Mouse (Mus musculus) kidney, adult 10 weeks (tissue): Measurements from ENCODE around the gene Klk9. TPM values are rescaled to one million over a fixed set of nuclear protein-coding genes. Genes with fewer than 3 reads are reported as not detected.

ENCODE experiments used
- polyA plus RNA-seq: library from polyadenylated mRNA; stranded (reverse); fragments of 350-450 nt; fragmentation: Illumina TruSeq; extraction: RNeasy Lipid Tissue Mini Kit (QIAGEN cat#74804); gene quantifications from one replicate; pipeline ENCODE4 v1.2.3, GENCODE M21; 2014; ENCODE audit warnings: low read depth, low replicate concordance

Klk9 gene
- not detected for polyA plus RNA-seq

DNA sequence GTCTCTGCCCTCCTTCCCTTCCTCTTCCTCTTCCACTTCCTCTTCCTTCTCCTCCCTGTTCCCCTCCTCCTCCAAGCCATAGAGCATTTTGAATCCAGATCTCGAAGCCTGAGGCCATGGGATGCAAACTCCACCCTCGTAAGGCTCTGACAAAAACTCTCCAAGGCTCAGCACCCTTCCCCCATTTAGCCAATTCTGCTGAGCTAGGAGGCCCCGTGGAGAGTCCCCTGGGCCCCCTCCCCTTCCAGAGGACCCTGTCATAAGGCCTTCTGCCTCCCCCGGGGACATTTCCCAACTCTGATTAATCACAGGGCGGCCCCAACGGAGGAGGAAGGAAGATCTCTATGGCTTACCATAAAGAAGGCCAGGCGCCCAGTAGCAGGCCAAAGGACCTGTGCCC is at the start of gene Klk9:
TSS of gene Klk9 (plus strand) at position 301 of the 400 bp plus-strand sequence.

DNA sequence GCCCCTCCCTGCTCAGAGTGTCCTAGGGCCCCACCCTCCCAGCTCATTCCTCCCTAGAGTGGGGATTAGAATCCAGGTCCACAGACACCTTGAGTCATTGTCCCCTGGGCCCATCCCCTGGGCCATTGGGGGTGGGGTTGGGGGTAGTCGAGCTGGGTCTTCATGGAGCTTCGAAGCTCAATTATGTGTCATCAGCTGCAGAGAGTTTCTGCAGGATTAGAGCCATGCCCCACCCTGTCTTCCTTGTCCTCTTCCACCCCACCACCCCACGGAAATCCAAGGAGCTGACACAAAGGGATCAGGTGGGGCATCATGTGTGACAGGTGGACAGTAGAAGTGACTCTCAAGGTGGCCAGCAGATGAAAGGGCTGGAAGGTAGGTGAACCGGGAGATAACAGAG is 23.1 kb upstream of the Klk9 start, which contains the start of gene Klk12:
TSS of gene Klk12 (plus strand) at position 301 of the 400 bp plus-strand sequence.

DNA sequence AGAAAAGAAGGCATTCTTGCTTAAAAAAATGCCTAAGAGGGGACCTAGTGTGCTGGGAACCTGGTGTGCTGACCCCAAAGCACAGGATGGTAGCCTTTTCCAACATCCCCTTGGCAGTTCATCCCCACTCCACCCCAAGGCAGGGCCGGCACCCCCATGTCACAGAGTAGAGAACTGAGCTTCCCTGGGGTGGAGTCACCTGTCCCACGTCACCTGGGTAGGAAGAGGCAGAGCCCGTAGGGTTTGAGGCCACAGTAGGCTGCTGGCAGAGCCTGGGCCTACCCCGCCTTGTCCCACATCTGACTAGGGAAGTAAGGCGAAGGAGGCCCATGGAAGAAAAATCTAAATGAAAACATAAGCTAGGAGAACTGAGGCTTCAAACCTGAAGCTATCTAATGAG is 17.3 kb upstream of the Klk9 start, which contains the start of gene Klk11:
TSS of gene Klk11 (plus strand) at position 241 of the 400 bp plus-strand sequence.

DNA sequence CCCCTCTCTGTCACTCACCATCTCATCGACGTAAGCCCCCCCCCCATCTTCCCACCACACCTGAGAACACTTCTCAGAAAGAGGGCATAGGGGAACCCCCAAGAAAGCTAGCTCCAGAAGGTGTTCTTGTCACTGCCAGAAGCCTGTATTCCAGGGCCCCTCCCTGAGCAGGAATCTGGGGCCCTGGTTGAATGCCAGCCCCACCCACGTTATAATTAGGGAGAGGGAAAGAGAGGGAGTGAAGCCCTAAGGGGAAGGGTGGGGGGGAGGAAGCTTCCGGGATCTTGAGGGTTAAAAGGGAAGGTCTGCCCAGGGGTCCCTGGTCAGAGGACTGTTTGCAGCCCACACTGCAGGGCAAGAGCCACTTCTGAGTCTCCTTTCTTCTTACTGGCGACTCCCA is 10.9 kb upstream of the Klk9 start, which contains the start of gene Klk10:
TSS of gene Klk10 (plus strand) at position 290 of the 400 bp plus-strand sequence.

DNA sequence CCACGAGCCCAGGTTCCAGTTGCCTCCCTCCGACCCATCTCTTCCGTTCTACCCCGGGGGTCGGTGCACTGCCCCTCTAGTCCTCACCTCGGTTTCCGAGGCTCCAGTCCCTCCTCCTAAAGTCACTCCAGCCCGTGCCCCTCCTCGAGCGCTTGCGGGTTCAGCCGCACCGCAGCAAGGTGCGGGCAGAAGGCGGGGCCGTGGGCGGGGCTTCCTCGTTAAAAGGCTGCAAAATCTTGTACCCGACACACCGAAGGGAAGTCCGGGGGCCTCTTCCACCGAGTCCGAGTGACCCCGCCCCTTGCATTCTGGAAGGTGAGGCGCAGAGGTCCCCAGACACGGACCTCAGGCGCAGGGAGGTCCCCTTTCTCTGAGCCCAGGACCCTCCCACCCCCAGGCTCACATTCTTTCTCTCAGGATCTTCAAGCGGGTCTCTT is 5.7 kb downstream of the Klk9 start, which contains the start of gene Klk8:
TSS of gene Klk8 (plus strand) at position 245 of the 437 bp plus-strand sequence.

DNA sequence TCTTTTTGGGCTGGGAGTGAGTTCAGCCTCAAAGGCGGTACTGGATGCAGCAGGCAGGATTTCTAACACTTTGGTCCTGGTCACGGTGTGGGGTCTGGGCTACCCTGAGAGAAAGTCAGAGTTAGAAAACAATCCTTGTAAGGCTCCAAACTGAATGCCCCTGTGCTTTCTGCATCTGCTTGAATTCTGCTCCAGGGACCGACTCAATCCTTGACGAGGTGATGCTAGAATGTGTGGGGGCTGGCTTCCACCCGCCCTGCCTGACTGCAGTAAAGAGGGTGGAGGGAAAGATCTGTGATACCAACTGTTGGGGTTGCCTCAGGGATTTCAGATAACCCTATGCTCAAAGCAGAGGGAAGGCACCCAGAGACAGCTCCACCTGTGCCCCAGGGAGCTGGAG is 19.3 kb downstream of the Klk9 start, which contains the start of gene Klk7:
TSS of gene Klk7 (plus strand) at position 301 of the 400 bp plus-strand sequence.

DNA sequence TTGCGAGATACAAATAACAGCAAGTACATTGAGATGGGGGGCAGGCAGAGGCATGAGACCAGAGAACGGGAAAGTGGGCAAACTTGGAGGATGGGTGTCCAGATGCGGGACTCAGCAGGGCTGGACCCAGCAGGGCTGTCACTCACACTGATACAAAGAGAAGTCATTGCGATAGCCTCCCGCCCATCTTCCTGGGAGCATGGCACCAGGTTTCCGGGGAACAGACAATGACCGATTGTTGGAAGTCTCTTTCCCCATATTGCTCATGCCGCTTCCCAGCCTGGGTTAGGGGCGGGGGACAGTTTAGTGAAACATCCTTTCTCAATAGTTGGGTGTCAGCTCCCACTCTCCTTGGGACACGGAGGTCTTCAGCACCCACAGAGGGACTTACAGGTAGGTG is 32.5 kb downstream of the Klk9 start, which contains the start of gene Klk6:
TSS of gene Klk6 (plus strand) at position 301 of the 400 bp plus-strand sequence.

DNA sequence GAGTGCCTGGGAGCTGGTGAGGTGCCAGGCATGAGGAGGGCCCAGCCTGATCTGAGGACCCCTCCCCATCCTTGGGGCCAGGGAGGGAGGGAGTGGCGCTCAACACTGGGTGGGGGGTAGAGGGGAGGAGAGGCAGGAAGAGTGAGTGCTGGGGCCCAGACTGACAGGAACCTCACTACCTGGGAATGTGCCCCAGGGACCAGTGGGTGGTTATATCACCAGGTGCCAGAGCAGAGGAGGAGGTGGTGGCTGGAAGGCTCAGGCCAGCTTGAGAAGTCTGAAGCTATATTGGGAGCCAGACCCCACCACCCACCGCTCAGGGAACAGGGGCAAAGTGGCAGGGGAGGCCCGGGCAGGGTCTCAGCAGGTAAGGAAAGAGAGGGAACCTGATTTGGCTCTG is 50.0 kb downstream of the Klk9 start, which contains the start of gene Klk5:
TSS of gene Klk5 (plus strand) at position 271 of the 400 bp plus-strand sequence.

Other genes starting within 250 kb of the Klk9 start
- 1.7 TPM for gene Cd33, start 247.5 kb upstream of the Klk9 start, polyA plus RNA-seq
- gene Zfp658, start 229.6 kb upstream of the Klk9 start, polyA plus RNA-seq: 1.6 TPM
- gene Zfp719, start 212.3 kb upstream of the Klk9 start, polyA plus RNA-seq: 13.8 TPM
- not detected for gene Zfp819, start 184.7 kb upstream of the Klk9 start, polyA plus RNA-seq
- not detected for gene Ceacam18, start 157.2 kb upstream of the Klk9 start, polyA plus RNA-seq
- 0.32 TPM for gene Siglece, start 131.7 kb upstream of the Klk9 start, polyA plus RNA-seq
- gene Ctu1, start 119.9 kb upstream of the Klk9 start, polyA plus RNA-seq: 1.4 TPM
- gene Klk14, start 101.5 kb upstream of the Klk9 start, polyA plus RNA-seq: not detected
- not detected for gene Klk13, start 79.3 kb upstream of the Klk9 start, polyA plus RNA-seq
- not detected for gene Klk12, start 23.0 kb upstream of the Klk9 start, polyA plus RNA-seq
- gene Klk11, start 17.3 kb upstream of the Klk9 start, polyA plus RNA-seq: not detected
- not detected for gene Klk10, start 10.9 kb upstream of the Klk9 start, polyA plus RNA-seq
- not detected for gene Klk8, start 5.7 kb downstream of the Klk9 start, polyA plus RNA-seq
- not detected for gene Klk7, start 19.4 kb downstream of the Klk9 start, polyA plus RNA-seq
- not detected for gene Klk6, start 32.6 kb downstream of the Klk9 start, polyA plus RNA-seq
- not detected for gene Klk5, start 50.1 kb downstream of the Klk9 start, polyA plus RNA-seq
- gene Klk4, start 89.3 kb downstream of the Klk9 start, polyA plus RNA-seq: not detected
- gene Klk15, start 141.8 kb downstream of the Klk9 start, polyA plus RNA-seq: not detected
- 0.57 TPM for gene Klk1b8, start 158.8 kb downstream of the Klk9 start, polyA plus RNA-seq
- gene Klk1b1, start 174.9 kb downstream of the Klk9 start, polyA plus RNA-seq: not detected
- gene Klk1b9, start 184.2 kb downstream of the Klk9 start, polyA plus RNA-seq: 0.97 TPM
- not detected for gene Klk1b11, start 204.0 kb downstream of the Klk9 start, polyA plus RNA-seq
- gene Klk1b26, start 220.3 kb downstream of the Klk9 start, polyA plus RNA-seq: not detected